Mouse (Mus musculus) kidney, adult 11 months (tissue): ENCODE results near the gene Kcnh1.

Experiments used
- DNase-seq: peaks from one replicate; pipeline ENCODE4 v3.0.0; 2022

Kcnh1 gene

GRCm38 (mm10) chr1:192537169-192537568 is 346.6 kb downstream of the Kcnh1 start:
- no peak for DNase-seq

DNA sequence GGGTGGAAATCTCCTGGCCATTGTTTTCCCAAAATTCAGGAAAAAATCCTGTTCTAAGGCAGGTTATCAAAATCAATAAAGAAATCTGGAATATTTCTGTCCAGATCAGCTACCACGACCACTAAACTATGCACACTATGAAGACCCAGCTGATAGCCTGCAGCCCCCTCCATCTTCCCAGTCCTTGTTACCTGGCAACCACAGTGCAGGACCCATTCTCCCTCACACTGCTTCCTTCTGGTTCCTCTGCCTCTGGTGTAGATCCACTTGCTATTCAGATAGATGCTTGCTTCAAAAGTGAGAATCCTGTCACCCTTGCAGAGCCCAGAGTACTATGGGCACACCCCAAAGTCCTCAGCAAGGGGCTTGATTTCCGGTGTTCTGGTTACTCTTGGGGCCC is 351.5 kb downstream of the Kcnh1 start:
- no peak for DNase-seq

DNA sequence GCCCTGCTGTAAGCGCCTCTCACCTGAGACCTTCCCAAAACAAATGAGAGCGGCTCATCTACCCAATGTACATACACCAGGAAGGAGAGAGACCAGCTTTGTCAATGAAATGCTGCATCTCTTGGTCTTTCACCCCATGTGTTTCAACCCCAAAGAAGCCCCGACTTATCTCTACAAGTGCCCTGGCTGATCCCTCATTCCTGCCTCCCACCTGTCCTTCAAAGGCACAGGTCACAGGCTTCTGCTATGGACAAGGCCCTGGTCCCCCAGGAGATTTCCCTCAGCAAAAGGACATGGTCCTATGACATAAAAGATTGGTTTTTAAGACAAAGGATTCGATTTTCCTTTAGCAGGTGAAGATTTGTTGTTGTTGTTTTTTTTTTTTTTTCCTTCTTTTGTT is 353.1 kb downstream of the Kcnh1 start:
- no peak for DNase-seq

- no peak for DNase-seq
Observed at GRCm38 (mm10) chr1:192544091-192544490, 353.5 kb downstream of the Kcnh1 start.

GRCm38 (mm10) chr1:192544901-192545300 is 354.3 kb downstream of the Kcnh1 start:
- no peak for DNase-seq

DNA sequence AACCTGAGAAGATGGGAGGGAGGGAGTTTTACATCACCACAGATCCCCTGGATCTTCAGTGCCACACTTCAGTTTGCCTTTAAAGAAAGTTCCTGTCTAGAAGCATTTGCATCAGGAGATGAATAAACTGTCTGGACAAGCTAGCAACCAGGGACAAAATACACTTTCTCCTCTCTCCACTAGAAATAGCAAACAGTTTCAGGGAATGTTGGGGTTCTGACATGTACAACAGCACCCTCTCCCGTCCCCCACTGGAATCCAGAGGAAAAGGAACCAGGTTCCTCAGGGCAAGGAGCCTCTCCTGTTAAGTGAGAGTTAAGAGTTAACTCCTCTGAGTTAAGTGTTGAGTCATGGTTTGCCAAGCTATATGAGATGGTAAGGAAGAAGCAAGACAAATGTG is 356.3 kb downstream of the Kcnh1 start:
- DNase-seq, result no peak

DNA sequence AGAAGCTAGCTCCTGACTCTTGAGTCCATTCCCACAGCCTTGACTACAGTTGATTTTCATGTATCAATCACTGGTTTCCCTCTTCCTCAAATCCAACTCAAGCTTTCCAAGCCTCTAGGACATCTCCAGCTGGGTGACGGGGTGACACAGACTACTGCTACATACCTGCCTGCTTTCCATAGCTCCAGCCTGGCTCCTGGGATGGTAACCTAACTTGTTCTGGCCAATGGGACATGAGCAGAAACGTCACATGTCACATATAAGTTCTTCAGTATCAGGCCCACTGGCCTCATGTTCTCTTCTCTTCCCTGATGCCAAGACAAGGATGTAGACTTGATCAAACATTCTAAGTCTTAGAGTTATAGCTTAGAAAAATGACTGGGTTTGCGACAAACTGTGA is 360.0 kb downstream of the Kcnh1 start:
- no peak for DNase-seq

DNA sequence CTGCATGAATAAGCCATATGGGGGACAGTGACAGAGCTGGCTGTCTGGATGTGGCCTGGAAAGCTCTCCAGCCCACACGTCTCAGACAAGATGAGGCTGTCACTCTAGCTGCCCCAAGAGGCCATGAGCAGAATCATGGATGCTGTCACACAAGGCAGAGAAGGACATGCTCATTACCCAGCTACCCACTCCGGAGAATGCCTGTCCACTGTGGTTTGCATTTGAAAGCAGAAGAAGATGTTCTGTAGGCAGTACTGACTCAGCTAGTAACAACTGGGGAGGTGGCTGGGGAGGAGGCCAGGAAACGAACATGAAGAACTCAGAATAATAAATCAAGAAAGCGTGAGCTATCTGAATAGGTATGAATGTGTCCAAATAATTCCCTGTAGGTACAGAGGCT is 364.9 kb downstream of the Kcnh1 start:
- DNase-seq, result no peak

DNA sequence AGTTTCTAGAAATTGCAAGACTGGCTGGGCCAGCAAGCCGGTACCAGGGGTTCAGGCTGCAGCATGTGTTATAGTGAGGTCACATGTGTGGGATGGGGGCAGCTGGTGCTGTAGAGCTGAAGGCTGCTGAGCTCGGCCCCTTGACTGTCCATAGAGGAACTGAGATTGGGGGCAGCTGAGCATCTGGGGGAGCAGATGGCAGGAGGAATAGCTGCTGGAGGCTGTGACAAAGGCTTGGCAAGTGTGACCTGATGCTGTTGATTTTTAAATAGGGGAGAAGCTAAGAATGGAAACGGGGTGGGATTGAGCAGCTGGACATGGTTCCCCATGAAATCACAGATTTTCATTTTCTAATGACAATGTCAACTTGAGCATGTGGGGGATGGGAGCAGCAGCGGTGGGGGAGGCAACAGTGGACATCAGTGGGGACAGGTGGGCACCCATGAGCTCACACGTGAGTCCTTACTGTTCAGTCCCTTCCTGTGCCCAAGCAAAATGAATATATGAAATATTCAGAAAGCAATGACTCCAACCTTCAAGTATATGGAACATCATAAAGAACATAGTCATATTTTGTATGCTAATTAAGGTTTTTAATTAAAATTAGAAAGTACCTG is 367.5 kb downstream of the Kcnh1 start:
- no peak for DNase-seq

GRCm38 (mm10) chr1:192559341-192559740 is 368.8 kb downstream of the Kcnh1 start:
- peak; percentile 25 for DNase-seq
